Mouse (Mus musculus): Measurements from ENCODE around the gene Wasf2. TPM values are rescaled to one million over a fixed set of nuclear protein-coding genes. Genes with fewer than 3 reads are reported as not detected.

The Wasf2 gene
- polyA plus RNA-seq, 1 experiment = 62.0 TPM

DNA sequence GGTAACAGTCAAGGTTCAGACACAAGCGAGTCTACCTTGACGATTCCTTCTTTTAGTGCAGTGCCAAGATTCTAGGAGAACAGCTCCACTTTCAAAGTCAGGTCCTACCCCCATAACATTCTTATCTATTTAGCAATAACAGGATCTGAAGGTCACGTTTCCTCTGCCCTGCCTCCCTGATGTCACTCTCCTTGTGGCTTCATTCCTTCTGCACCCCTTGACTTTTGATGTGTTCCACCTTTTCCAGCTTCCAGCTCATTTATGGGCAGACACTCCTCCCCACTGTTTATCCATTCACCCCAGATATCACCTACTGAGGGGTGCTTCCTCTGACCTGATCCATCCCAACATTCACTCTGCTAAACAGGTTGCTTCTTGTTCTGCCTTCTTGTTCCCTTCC, 3.2 kb upstream of the Wasf2 start:
- peaks cover 16% of the 10 kb centered on the region for H3K79me2 ChIP-seq (ENCODE audit: control insufficient read depth, insufficient read depth)
- no peak for TF ChIP-seq SRF (IDR thresholded peaks at IDR 0.05; ENCODE audit: control insufficient read depth, insufficient read length, low read depth)
- TF ChIP-seq POLR2AphosphoS2 (IDR thresholded peaks at IDR 0.05; ENCODE audit: insufficient read length, low read depth) = no peak
- TF ChIP-seq CEBPB (IDR thresholded peaks at IDR 0.05; ENCODE audit: insufficient read depth, poor library complexity, severe bottlenecking) = no peak
- H3K27me3 ChIP-seq (ENCODE audit: control insufficient read depth, insufficient read depth, insufficient read length) = no peaks in the 10 kb centered on the region
- H3K36me3 ChIP-seq (ENCODE audit: control insufficient read depth, insufficient read depth) = no peaks in the 10 kb centered on the region
- no peak overlapping the region for H3ac ChIP-seq (ENCODE audit: control insufficient read depth, insufficient read length)
- no peak overlapping the region for H3K4me2 ChIP-seq (ENCODE audit: low read depth)
- no peak overlapping the region for H3K4me3 ChIP-seq

DNA sequence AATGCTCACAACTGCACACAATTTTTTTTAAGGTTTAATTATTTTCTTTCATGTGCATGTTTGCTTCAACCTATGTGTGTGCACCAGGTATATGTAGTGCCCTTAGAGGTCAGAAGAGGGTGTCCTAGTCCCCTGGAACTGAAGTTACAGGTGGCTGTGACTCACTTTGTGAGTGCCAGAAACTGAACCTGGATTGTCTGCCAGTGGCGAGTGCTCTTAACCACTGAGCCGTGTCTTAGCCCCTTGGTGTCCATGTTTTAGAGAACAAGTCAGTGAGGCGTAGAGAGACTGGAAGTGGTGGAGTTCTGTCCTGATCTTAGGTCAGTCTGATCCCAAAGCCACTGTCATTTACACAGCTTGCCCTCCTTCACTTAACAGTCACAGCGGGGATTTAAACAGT, 2.4 kb upstream of the Wasf2 start:
- TF ChIP-seq POLR2AphosphoS2 (IDR thresholded peaks at IDR 0.05; ENCODE audit: insufficient read length, low read depth) (no peak), SRF (IDR thresholded peaks at IDR 0.05; ENCODE audit: control insufficient read depth, insufficient read length, low read depth) (no peak), TCF12 (IDR thresholded peaks at IDR 0.05; ENCODE audit: insufficient read depth, poor library complexity, severe bottlenecking) (no peak), REST (IDR thresholded peaks at IDR 0.05; ENCODE audit: insufficient read depth, insufficient read length) (no peak), POLR2A (IDR thresholded peaks at IDR 0.05; ENCODE audit: insufficient read length, low read depth) (no peak), MAX (IDR thresholded peaks at IDR 0.05; ENCODE audit: low read depth) (no peak), TCF3 (IDR thresholded peaks at IDR 0.05; ENCODE audit: insufficient read length, low read depth) (no peak), E2F4 (IDR thresholded peaks at IDR 0.05; ENCODE audit: insufficient read depth) (no peak), CEBPB (IDR thresholded peaks at IDR 0.05; ENCODE audit: insufficient read depth, poor library complexity, severe bottlenecking) (no peak), MYOD1 (IDR thresholded peaks at IDR 0.05; ENCODE audit: control insufficient read depth in 1 of 3, insufficient read length in 2 of 3, low read depth in 2 of 3) (no peak), USF1 (IDR thresholded peaks at IDR 0.05; ENCODE audit: low read depth) (no peak), MYOG (IDR thresholded peaks at IDR 0.05; ENCODE audit: control insufficient read depth in 1 of 3, insufficient read depth in 1 of 3, insufficient read length in 2 of 3, low read depth in 2 of 3) (no peak)
- H3K36me3 ChIP-seq (ENCODE audit: control insufficient read depth, insufficient read depth) = no peaks in the 10 kb centered on the region
- H3ac ChIP-seq (ENCODE audit: control insufficient read depth, insufficient read length) = no peak overlapping the region
- H3K4me3 ChIP-seq = no peak overlapping the region
- no peaks in the 10 kb centered on the region for H3K27me3 ChIP-seq (ENCODE audit: control insufficient read depth, insufficient read depth, insufficient read length)
- no peak overlapping the region for H3K4me2 ChIP-seq (ENCODE audit: low read depth)
- H3K79me2 ChIP-seq (ENCODE audit: control insufficient read depth, insufficient read depth) = peaks cover 25% of the 10 kb centered on the region

DNA sequence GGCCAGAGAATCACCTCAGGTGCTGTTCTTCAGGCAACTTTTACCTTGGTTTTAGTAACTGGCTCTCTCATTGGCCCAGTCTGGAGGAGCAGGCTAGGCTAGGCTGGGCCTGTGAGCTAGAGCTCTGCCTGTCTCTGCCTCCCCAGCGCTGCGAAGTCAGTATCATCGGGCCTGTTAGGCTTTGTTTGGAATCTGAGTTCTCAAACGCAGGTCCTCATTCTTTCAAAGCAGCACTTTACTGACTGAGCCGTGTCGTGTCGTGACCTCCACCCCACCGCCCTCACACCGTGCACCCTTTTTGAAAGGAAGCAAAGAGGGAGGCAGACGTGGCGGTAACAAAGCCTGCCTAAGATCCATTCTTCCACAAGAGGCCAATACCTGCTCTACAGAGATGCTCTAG, 914 bp upstream of the Wasf2 start:
- TF ChIP-seq MYOG (IDR thresholded peaks at IDR 0.05; ENCODE audit: control insufficient read depth in 1 of 3, insufficient read depth in 1 of 3, insufficient read length in 2 of 3, low read depth in 2 of 3) (no peak), E2F4 (IDR thresholded peaks at IDR 0.05; ENCODE audit: insufficient read depth) (no peak), MYOD1 (IDR thresholded peaks at IDR 0.05; ENCODE audit: control insufficient read depth in 1 of 3, insufficient read length in 2 of 3, low read depth in 2 of 3) (no peak), POLR2AphosphoS2 (IDR thresholded peaks at IDR 0.05; ENCODE audit: insufficient read length, low read depth) (no peak), TCF3 (IDR thresholded peaks at IDR 0.05; ENCODE audit: insufficient read length, low read depth) (no peak), USF1 (IDR thresholded peaks at IDR 0.05; ENCODE audit: low read depth) (no peak), CEBPB (IDR thresholded peaks at IDR 0.05; ENCODE audit: insufficient read depth, poor library complexity, severe bottlenecking) (no peak)
- H3ac ChIP-seq (ENCODE audit: control insufficient read depth, insufficient read length) = peak overlapping the region; percentile 35
- H3K4me3 ChIP-seq = peak overlapping the region; percentile 99

DNA sequence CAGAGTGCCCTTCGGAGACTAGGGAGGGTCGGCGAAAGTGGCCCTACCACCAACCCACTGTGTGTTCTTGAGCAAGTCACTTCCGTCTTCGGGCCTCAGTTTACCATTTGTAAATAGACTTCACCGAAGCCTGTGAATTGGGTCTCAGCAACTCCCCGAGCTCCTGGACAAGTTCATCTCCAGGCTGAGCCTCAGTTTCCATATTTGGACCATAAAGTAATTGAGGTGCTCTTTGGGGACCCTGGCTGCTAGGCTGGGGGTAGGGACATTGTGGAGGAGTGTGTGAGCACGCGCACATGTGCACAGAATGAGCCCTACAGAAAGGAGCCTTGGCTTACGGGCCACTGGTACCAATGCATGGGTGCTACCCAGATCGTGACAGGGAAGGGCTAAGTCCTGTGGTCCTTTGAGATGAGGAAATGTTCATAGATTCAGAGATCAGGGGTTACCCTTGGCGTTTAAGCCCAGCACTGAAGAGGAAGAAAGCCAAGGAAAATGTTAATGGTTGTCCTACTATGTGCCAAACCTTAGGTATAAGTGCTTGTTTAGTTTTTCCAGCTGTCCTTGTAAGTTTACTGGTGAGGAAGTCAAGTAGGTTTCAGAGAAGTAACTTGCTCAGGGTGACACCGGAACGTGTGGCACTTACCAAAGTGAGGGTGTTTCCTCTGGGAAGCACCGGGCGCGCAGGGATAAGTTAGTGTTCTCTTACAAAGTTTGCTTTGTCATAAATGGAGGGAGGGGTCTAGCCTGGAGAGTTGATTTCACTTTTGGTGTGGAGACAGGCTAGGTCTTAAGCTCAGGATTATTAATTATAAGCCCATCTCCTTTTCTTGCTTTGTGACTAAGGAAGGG, 811 bp downstream of the Wasf2 start:
- H3ac ChIP-seq (ENCODE audit: control insufficient read depth, insufficient read length) = peak overlapping the region; percentile 35
- no peak for TF ChIP-seq USF1 (IDR thresholded peaks at IDR 0.05; ENCODE audit: low read depth)
- no peak for TF ChIP-seq TCF3 (IDR thresholded peaks at IDR 0.05; ENCODE audit: insufficient read length, low read depth)
- TF ChIP-seq POLR2A (IDR thresholded peaks at IDR 0.05; ENCODE audit: insufficient read length, low read depth) = no peak
- TF ChIP-seq E2F4 (IDR thresholded peaks at IDR 0.05; ENCODE audit: insufficient read depth) = no peak
- no peak for TF ChIP-seq CEBPB (IDR thresholded peaks at IDR 0.05; ENCODE audit: insufficient read depth, poor library complexity, severe bottlenecking)
- TF ChIP-seq MYOD1 (IDR thresholded peaks at IDR 0.05; ENCODE audit: control insufficient read depth in 1 of 3, insufficient read length in 2 of 3, low read depth in 2 of 3) = no peak
- peak overlapping the region; percentile 80 for H3K4me2 ChIP-seq (ENCODE audit: low read depth)
- H3K36me3 ChIP-seq (ENCODE audit: control insufficient read depth, insufficient read depth) = no peaks in the 10 kb centered on the region
- H3K4me3 ChIP-seq = peak overlapping the region; percentile 99
- H3K79me2 ChIP-seq (ENCODE audit: control insufficient read depth, insufficient read depth) = peaks cover 54% of the 10 kb centered on the region
- no peaks in the 10 kb centered on the region for H3K27me3 ChIP-seq (ENCODE audit: control insufficient read depth, insufficient read depth, insufficient read length)

More for the DNA sequence above, 914 bp upstream of the Wasf2 start:
- no peaks in the 10 kb centered on the region for H3K27me3 ChIP-seq (ENCODE audit: control insufficient read depth, insufficient read depth, insufficient read length)
- H3K36me3 ChIP-seq (ENCODE audit: control insufficient read depth, insufficient read depth) = no peaks in the 10 kb centered on the region
- peak overlapping the region; percentile 77 for H3K4me2 ChIP-seq (ENCODE audit: low read depth)
- peaks cover 37% of the 10 kb centered on the region for H3K79me2 ChIP-seq (ENCODE audit: control insufficient read depth, insufficient read depth)

DNA sequence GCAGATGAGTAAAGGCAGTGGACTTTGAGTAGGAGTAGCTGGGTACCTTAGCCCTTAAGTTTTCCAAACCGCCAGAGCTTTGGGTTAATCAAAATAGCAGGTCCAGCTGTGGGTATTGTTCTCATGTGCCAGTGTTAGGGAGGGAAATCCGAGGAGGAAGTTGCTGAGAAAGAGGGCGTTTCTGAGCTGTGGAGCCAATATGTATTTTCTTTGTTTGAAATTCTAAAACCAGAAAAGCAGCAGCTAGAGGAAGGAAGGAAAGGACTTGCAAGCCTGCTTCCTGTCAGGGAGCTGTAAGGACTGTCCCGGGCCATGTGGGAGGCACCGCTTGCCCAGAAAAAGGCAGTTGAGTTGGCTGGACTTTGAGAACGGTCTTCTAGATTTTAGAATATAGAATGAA, 1.7 kb downstream of the Wasf2 start:
- H3K36me3 ChIP-seq (ENCODE audit: control insufficient read depth, insufficient read depth) = no peaks in the 10 kb centered on the region
- TF ChIP-seq USF1 (IDR thresholded peaks at IDR 0.05; ENCODE audit: low read depth) = no peak
- TF ChIP-seq SRF (IDR thresholded peaks at IDR 0.05; ENCODE audit: control insufficient read depth, insufficient read length, low read depth) = no peak
- TF ChIP-seq MAX (IDR thresholded peaks at IDR 0.05; ENCODE audit: low read depth) = no peak
- peak; percentile 48 for TF ChIP-seq POLR2AphosphoS2 (IDR thresholded peaks at IDR 0.05; ENCODE audit: insufficient read length, low read depth)
- TF ChIP-seq TCF3 (IDR thresholded peaks at IDR 0.05; ENCODE audit: insufficient read length, low read depth) = no peak
- peak; percentile 2 for TF ChIP-seq TCF12 (IDR thresholded peaks at IDR 0.05; ENCODE audit: insufficient read depth, poor library complexity, severe bottlenecking)
- no peak for TF ChIP-seq E2F4 (IDR thresholded peaks at IDR 0.05; ENCODE audit: insufficient read depth)
- no peak for TF ChIP-seq MYOG (IDR thresholded peaks at IDR 0.05; ENCODE audit: control insufficient read depth in 1 of 3, insufficient read depth in 1 of 3, insufficient read length in 2 of 3, low read depth in 2 of 3)
- TF ChIP-seq CEBPB (IDR thresholded peaks at IDR 0.05; ENCODE audit: insufficient read depth, poor library complexity, severe bottlenecking) = no peak
- no peak for TF ChIP-seq MYOD1 (IDR thresholded peaks at IDR 0.05; ENCODE audit: control insufficient read depth in 1 of 3, insufficient read length in 2 of 3, low read depth in 2 of 3)
- TF ChIP-seq POLR2A (IDR thresholded peaks at IDR 0.05; ENCODE audit: insufficient read length, low read depth) = peak; percentile 45
- no peak for TF ChIP-seq REST (IDR thresholded peaks at IDR 0.05; ENCODE audit: insufficient read depth, insufficient read length)
- peaks cover 63% of the 10 kb centered on the region for H3K79me2 ChIP-seq (ENCODE audit: control insufficient read depth, insufficient read depth)
- H3ac ChIP-seq (ENCODE audit: control insufficient read depth, insufficient read length) = peak overlapping the region; percentile 35
- no peaks in the 10 kb centered on the region for H3K27me3 ChIP-seq (ENCODE audit: control insufficient read depth, insufficient read depth, insufficient read length)
- peak overlapping the region; percentile 99 for H3K4me3 ChIP-seq
- peak overlapping the region; percentile 80 for H3K4me2 ChIP-seq (ENCODE audit: low read depth)

Measured in myocyte (in vitro differentiated cells).